Mouse (Mus musculus): ENCODE measurements at regions not wholly inside any gene's neighbourhood (a gene's known extent, or its start where the extent isn't known, plus 50 kb on each side); places are given as distances from the start of the nearest gene placed in this dataset.

DNA sequence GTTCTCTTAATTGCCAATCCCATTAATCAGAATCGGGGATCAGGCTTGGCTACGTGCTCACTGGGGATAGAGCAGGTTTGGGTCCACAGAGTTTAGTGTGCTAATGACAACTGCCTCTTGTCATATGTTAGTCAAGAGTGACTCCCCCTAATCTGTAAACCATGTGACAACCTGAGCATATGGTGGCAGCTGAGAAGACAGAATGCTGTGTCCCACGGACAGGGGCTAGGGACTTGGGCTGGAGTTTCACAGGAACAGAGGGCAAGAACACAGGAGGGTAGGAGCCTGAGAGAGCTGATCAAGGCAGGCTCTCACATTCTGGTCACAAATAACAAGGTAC lies 265.5 kb downstream of the Cmpk2 start:
- H3K36me3 ChIP-seq (ENCODE audit: control insufficient read depth, insufficient read depth, low read length) = no peaks in the 10 kb centered on the region
- no peaks in the 10 kb centered on the region for H3K9me3 ChIP-seq (replicated peaks; ENCODE audit: control insufficient read depth, low read length)
- ATAC-seq (replicated peaks; ENCODE audit: insufficient number of reproducible peaks, low FRiP score, low TSS enrichment) = no peak
- no peak overlapping the region for H3K9ac ChIP-seq (ENCODE audit: low read depth, low read length)
- no peaks in the 10 kb centered on the region for H3K27me3 ChIP-seq (ENCODE audit: control insufficient read depth, insufficient read depth, low read length)
- H3K4me2 ChIP-seq = no peak overlapping the region
- whole genome bisulfite sequencing (ENCODE audit: insufficient replicate concordance) = 66% methylated on average over 3 of the region's 3 CpGs
- H3K27ac ChIP-seq (ENCODE audit: low read depth, low read length) = no peak overlapping the region
- H3K4me1 ChIP-seq (ENCODE audit: control insufficient read depth, insufficient read depth, low read length) = no peaks in the 10 kb centered on the region
- H3K4me3 ChIP-seq (ENCODE audit: low read depth, low read length) = no peak overlapping the region

DNA sequence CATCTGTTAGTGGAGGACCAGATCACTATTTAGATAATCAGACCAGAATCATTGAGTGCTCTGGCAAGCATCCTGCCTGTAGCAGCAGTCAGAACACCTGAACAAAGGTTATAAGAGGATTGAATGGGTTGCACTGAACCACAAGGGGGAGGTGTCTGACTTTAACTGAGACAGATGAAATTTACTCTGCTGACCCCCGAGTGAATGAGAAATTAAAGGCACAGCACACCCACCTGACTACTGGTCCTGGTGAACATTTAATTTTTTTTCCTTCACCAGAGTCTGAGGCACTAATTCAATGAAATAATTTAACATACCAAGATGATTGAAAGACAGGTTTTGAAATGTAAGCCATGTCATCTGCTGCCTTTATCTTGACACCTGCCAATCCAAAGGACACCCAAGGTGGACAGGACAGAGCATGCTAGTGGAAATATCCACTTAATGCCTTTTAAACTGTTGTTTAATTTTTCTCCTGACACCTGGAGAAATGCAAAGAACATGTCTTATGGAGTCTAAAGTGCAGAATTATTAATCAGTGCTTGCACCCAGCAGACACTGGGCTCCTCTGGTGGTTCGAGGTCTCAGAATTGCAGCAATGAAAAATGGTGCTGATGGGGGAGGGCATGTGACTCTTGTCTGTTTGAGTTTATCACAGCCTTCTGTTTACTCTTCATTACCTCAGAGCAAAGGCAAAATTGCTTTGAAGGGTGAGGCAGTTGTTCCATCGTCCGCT lies 265.0 kb downstream of the Cmpk2 start:
- no peak for ATAC-seq (replicated peaks; ENCODE audit: insufficient number of reproducible peaks, low FRiP score, low TSS enrichment)
- Histone ChIP-seq H3K9me3 (replicated peaks; ENCODE audit: control insufficient read depth, low read length) (no peaks in the 10 kb centered on the region), H3K27ac (ENCODE audit: low read depth, low read length) (no peak overlapping the region), H3K36me3 (ENCODE audit: control insufficient read depth, insufficient read depth, low read length) (no peaks in the 10 kb centered on the region), H3K9ac (ENCODE audit: low read depth, low read length) (no peak overlapping the region), H3K4me1 (ENCODE audit: control insufficient read depth, insufficient read depth, low read length) (no peaks in the 10 kb centered on the region), H3K4me2 (no peak overlapping the region), H3K4me3 (ENCODE audit: low read depth, low read length) (no peak overlapping the region), H3K27me3 (ENCODE audit: control insufficient read depth, insufficient read depth, low read length) (no peaks in the 10 kb centered on the region)
- 53% methylated on average over 4 of the region's 4 CpGs for WGBS (ENCODE audit: insufficient replicate concordance)

DNA sequence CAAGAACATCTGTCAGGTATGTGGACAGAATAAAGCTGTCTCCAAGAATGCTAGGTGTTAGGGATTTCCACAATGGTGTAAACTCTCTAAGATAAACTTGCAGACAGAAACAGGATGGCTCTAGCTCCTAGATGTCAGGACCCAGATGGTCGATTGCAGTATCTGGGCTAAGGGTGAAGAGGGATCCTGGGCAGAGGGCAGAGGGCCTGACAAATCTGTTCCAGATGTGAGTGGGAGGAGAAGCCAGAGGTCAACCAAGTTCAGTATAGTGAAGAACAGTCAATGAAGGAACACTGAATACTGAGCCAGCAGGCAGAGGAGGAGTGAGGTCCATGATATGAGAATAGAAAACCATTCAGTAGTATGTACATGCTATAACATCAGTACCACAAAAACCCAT lies 254.4 kb downstream of the Cmpk2 start:
- Histone ChIP-seq H3K4me2 (no peak overlapping the region), H3K9me3 (replicated peaks; ENCODE audit: control insufficient read depth, low read length) (no peaks in the 10 kb centered on the region), H3K27me3 (ENCODE audit: control insufficient read depth, insufficient read depth, low read length) (no peaks in the 10 kb centered on the region), H3K4me1 (ENCODE audit: control insufficient read depth, insufficient read depth, low read length) (no peaks in the 10 kb centered on the region), H3K4me3 (ENCODE audit: low read depth, low read length) (no peak overlapping the region), H3K36me3 (ENCODE audit: control insufficient read depth, insufficient read depth, low read length) (no peaks in the 10 kb centered on the region), H3K27ac (ENCODE audit: low read depth, low read length) (no peak overlapping the region), H3K9ac (ENCODE audit: low read depth, low read length) (no peak overlapping the region)
- WGBS (ENCODE audit: insufficient replicate concordance) = 29% methylated on average over 1 of the region's 1 CpGs
- ATAC-seq (replicated peaks; ENCODE audit: insufficient number of reproducible peaks, low FRiP score, low TSS enrichment) = no peak

- ATAC-seq (replicated peaks; ENCODE audit: insufficient number of reproducible peaks, low FRiP score, low TSS enrichment) = no peak
Measured at GRCm38 (mm10) chr12:26698838-26699237, 229.8 kb downstream of the Cmpk2 start.

GRCm38 (mm10) chr12:26688048-26688447 lies 219.0 kb downstream of the Cmpk2 start:
- Histone ChIP-seq H3K4me1 (ENCODE audit: control insufficient read depth, insufficient read depth, low read length) (no peaks in the 10 kb centered on the region), H3K4me2 (no peak overlapping the region), H3K4me3 (ENCODE audit: low read depth, low read length) (no peak overlapping the region), H3K9ac (ENCODE audit: low read depth, low read length) (no peak overlapping the region), H3K9me3 (replicated peaks; ENCODE audit: control insufficient read depth, low read length) (no peaks in the 10 kb centered on the region), H3K27me3 (ENCODE audit: control insufficient read depth, insufficient read depth, low read length) (no peaks in the 10 kb centered on the region), H3K27ac (ENCODE audit: low read depth, low read length) (no peak overlapping the region), H3K36me3 (ENCODE audit: control insufficient read depth, insufficient read depth, low read length) (no peaks in the 10 kb centered on the region)
- ATAC-seq (replicated peaks; ENCODE audit: insufficient number of reproducible peaks, low FRiP score, low TSS enrichment) = no peak
- WGBS (ENCODE audit: insufficient replicate concordance) = 76% methylated on average over 4 of the region's 4 CpGs

More at GRCm38 (mm10) chr12:26698838-26699237, 229.8 kb downstream of the Cmpk2 start:
- H3K9me3 ChIP-seq (replicated peaks; ENCODE audit: control insufficient read depth, low read length) = no peaks in the 10 kb centered on the region
- WGBS (ENCODE audit: insufficient replicate concordance) = 54% methylated on average over 1 of the region's 1 CpGs
- H3K4me2 ChIP-seq = no peak overlapping the region
- no peak overlapping the region for H3K27ac ChIP-seq (ENCODE audit: low read depth, low read length)
- no peaks in the 10 kb centered on the region for H3K36me3 ChIP-seq (ENCODE audit: control insufficient read depth, insufficient read depth, low read length)
- no peaks in the 10 kb centered on the region for H3K4me1 ChIP-seq (ENCODE audit: control insufficient read depth, insufficient read depth, low read length)
- H3K27me3 ChIP-seq (ENCODE audit: control insufficient read depth, insufficient read depth, low read length) = no peaks in the 10 kb centered on the region
- H3K4me3 ChIP-seq (ENCODE audit: low read depth, low read length) = no peak overlapping the region
- H3K9ac ChIP-seq (ENCODE audit: low read depth, low read length) = no peak overlapping the region

GRCm38 (mm10) chr12:26680568-26680947 lies 211.6 kb downstream of the Cmpk2 start:
- Histone ChIP-seq H3K4me2 (no peak overlapping the region), H3K27ac (ENCODE audit: low read depth, low read length) (no peak overlapping the region), H3K4me3 (ENCODE audit: low read depth, low read length) (no peak overlapping the region), H3K4me1 (ENCODE audit: control insufficient read depth, insufficient read depth, low read length) (0 out of 2 replicates have a peak, but pooled peaks cover 5% of the 10 kb centered on the region), H3K27me3 (ENCODE audit: control insufficient read depth, insufficient read depth, low read length) (no peaks in the 10 kb centered on the region), H3K36me3 (ENCODE audit: control insufficient read depth, insufficient read depth, low read length) (no peaks in the 10 kb centered on the region), H3K9me3 (replicated peaks; ENCODE audit: control insufficient read depth, low read length) (no peaks in the 10 kb centered on the region), H3K9ac (ENCODE audit: low read depth, low read length) (no peak overlapping the region)
- WGBS (ENCODE audit: insufficient replicate concordance) = 24% methylated on average over 3 of the region's 3 CpGs
- ATAC-seq (replicated peaks; ENCODE audit: insufficient number of reproducible peaks, low FRiP score, low TSS enrichment) = no peak

GRCm38 (mm10) chr12:26679887-26680567 lies 211.0 kb downstream of the Cmpk2 start:
- no peaks in the 10 kb centered on the region for H3K27me3 ChIP-seq (ENCODE audit: control insufficient read depth, insufficient read depth, low read length)
- ATAC-seq (replicated peaks; ENCODE audit: insufficient number of reproducible peaks, low FRiP score, low TSS enrichment) = no peak
- WGBS (ENCODE audit: insufficient replicate concordance) = 56% methylated on average over 9 of the region's 9 CpGs
- H3K4me3 ChIP-seq (ENCODE audit: low read depth, low read length) = no peak overlapping the region
- H3K9ac ChIP-seq (ENCODE audit: low read depth, low read length) = no peak overlapping the region
- H3K9me3 ChIP-seq (replicated peaks; ENCODE audit: control insufficient read depth, low read length) = no peaks in the 10 kb centered on the region
- no peak overlapping the region for H3K4me2 ChIP-seq
- 0 out of 2 replicates have a peak, but pooled peaks cover 5% of the 10 kb centered on the region for H3K4me1 ChIP-seq (ENCODE audit: control insufficient read depth, insufficient read depth, low read length)
- no peaks in the 10 kb centered on the region for H3K36me3 ChIP-seq (ENCODE audit: control insufficient read depth, insufficient read depth, low read length)
- H3K27ac ChIP-seq (ENCODE audit: low read depth, low read length) = no peak overlapping the region

DNA sequence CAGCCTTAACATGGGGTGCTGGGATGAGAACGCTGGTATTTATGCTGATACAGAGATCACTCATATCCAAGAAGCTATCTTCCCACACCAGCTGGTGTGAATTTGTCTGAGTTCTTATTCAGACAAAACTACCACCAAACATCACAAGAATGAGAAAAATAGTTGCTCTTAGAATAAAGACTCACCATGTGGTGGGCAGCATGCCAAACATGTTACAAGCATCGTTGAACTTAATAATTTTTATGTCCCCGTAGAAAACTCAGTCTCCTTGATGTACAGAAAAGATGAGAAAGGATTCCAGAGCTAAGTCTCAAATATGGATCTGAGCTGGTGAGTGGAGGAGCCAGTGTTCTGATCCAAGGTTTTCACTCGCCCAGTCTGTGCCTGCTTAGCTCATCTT lies 196.5 kb downstream of the Cmpk2 start:
- no peak for ATAC-seq (replicated peaks; ENCODE audit: insufficient number of reproducible peaks, low FRiP score, low TSS enrichment)
- Histone ChIP-seq H3K27ac (ENCODE audit: low read depth, low read length) (no peak overlapping the region), H3K27me3 (ENCODE audit: control insufficient read depth, insufficient read depth, low read length) (no peaks in the 10 kb centered on the region), H3K4me2 (no peak overlapping the region), H3K9me3 (replicated peaks; ENCODE audit: control insufficient read depth, low read length) (no peaks in the 10 kb centered on the region), H3K4me3 (ENCODE audit: low read depth, low read length) (no peak overlapping the region), H3K36me3 (ENCODE audit: control insufficient read depth, insufficient read depth, low read length) (no peaks in the 10 kb centered on the region), H3K9ac (ENCODE audit: low read depth, low read length) (no peak overlapping the region), H3K4me1 (ENCODE audit: control insufficient read depth, insufficient read depth, low read length) (no peaks in the 10 kb centered on the region)
- WGBS (ENCODE audit: insufficient replicate concordance) = 74% methylated on average over 4 of the region's 4 CpGs

- Histone ChIP-seq H3K4me3 (ENCODE audit: low read depth, low read length) (no peak overlapping the region), H3K36me3 (ENCODE audit: control insufficient read depth, insufficient read depth, low read length) (no peaks in the 10 kb centered on the region), H3K9ac (ENCODE audit: low read depth, low read length) (no peak overlapping the region), H3K4me2 (no peak overlapping the region), H3K27ac (ENCODE audit: low read depth, low read length) (no peak overlapping the region), H3K9me3 (replicated peaks; ENCODE audit: control insufficient read depth, low read length) (no peaks in the 10 kb centered on the region), H3K27me3 (ENCODE audit: control insufficient read depth, insufficient read depth, low read length) (no peaks in the 10 kb centered on the region), H3K4me1 (ENCODE audit: control insufficient read depth, insufficient read depth, low read length) (no peaks in the 10 kb centered on the region)
- 81% methylated on average over 2 of the region's 2 CpGs for WGBS (ENCODE audit: insufficient replicate concordance)
- ATAC-seq (replicated peaks; ENCODE audit: insufficient number of reproducible peaks, low FRiP score, low TSS enrichment) = no peak
Measured at GRCm38 (mm10) chr12:26654251-26654650, 185.2 kb downstream of the Cmpk2 start.

Measured in heart, embryonic 11.5 days (tissue).